Mouse (Mus musculus) urinary bladder, adult 2 months (tissue): ENCODE results near the gene Oaf. TPM values are rescaled to one million over a fixed set of nuclear protein-coding genes. Genes with fewer than 3 reads are reported as not detected.
A peak's percentile ranks its signal among the peaks of the same experiment; 100 is the strongest.

Source experiments
- DNase-seq: peaks from one replicate; pipeline ENCODE4 v3.0.0; 2022; ENCODE audit warnings: low spot score
- polyA plus RNA-seq: library from polyadenylated mRNA; depleted of rRNA; stranded (reverse); fragments of >200 nt; gene quantifications from 2 replicates; pipeline ENCODE4 v1.2.3, GENCODE M21; 2012; rRNA removed

The Oaf gene
- polyA plus RNA-seq, result 53.7 and 67.1 TPM in 2 replicates

DNA sequence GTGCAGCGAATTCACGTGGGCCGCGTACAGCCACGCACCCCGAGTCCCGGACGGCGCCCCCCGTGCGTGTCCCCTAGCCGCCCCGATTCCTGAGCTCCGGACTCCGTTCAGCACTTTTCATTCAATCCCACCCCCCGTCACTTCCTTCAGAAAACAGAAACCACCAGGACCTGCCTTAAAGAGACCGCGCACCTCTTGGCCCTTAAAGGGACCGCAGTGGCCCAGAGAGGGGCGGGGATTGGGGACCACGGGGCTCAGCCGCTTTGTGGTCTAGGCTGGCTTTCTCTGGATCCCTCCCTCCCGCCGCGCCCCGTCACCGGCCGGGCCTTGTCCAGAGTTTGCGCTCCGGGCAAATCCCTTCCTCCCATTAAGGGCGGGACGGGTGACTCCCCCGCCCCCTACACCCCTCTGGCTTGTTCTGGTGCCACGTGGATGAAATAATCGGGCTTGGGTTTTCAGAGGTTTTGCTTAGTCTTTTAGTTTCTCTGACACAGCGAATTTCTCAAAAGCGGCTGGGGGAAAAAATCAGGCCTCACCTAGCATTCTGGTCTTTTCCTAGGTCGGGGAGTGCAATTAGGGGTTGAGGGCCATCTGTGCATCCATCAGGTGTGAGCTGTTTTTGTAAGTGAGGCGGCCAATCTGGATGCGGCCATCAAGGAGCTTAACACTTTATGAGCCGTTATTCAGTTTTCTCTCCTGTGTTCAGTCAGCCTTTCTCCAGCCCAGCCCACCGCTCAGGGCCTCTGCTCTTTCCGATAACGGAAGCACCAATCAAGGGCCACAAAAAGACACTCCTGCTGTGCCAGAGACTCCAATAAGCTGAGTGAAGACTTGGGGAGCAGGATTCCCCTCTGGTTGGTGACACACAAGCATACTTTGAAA is at the start of gene Oaf:
Gene Oaf (minus strand): TSS at position 200 of the 882 bp plus-strand sequence.
- peak; percentile 64 for DNase-seq

- DNase-seq, result peak; percentile 57
Observed at GRCm38 (mm10) chr9:43286870-43287269, 47.2 kb upstream of the Oaf start.

DNA sequence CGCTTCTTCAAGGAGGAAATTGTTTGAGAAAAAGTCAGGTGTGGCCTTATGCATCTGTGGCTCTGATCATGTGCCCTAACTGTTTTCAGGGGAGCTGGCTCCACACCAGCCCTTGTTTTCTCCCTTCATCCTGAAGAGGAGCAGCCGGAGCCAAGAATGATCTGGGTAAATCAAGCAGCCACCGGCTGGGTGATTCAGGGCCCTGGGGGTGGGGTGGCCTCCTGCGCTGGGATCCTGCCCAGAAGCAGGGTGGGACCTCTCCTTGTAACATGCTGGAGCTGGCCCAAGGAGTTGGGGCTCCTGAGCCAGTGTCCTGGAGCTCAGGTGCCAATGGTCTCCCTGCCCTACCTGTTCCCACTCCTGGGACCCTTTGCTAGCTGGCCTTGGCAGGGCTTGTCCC is 45.6 kb upstream of the Oaf start:
- no peak for DNase-seq

DNA sequence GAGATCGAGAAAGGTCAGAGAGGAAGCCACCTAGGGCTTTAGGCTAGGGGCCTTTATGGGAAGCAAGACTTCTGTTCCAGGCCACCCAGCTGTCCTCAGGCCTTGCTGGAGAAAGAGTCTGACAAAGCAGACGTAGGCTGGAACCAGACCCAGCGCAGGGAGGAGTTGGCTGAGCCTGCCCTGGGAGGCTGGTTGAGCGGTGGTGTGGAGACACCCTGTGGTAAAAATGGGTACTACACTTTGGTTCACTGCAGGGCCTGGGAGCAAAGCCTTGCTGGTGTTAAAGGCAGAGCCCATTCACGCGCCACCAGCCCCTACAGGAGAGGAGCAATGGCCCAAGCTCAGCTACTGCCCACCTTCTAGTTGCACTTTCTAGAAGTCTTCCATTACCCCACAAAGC is 44.6 kb upstream of the Oaf start:
- DNase-seq, result peak; percentile 47

DNA sequence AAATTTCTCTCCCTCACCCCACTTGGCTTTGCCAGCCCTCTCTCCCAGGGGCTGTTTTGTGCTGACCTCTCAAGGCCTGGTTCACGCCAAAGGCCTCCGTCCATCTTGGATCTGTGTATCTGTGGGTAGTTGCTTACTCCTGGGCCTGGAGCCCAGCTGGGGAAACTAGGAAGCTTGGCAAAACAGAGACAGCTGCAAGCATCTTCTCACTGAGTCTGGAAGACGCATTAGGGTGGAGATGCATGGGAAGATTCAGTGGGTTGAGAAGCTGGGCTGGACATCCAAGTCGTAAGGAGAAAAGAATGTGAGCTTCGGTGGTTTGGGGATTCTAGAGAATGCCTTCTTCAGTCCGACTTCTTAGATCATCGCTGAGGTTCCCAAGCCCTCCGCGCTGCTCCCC is 34.0 kb upstream of the Oaf start:
- DNase-seq, result no peak

DNA sequence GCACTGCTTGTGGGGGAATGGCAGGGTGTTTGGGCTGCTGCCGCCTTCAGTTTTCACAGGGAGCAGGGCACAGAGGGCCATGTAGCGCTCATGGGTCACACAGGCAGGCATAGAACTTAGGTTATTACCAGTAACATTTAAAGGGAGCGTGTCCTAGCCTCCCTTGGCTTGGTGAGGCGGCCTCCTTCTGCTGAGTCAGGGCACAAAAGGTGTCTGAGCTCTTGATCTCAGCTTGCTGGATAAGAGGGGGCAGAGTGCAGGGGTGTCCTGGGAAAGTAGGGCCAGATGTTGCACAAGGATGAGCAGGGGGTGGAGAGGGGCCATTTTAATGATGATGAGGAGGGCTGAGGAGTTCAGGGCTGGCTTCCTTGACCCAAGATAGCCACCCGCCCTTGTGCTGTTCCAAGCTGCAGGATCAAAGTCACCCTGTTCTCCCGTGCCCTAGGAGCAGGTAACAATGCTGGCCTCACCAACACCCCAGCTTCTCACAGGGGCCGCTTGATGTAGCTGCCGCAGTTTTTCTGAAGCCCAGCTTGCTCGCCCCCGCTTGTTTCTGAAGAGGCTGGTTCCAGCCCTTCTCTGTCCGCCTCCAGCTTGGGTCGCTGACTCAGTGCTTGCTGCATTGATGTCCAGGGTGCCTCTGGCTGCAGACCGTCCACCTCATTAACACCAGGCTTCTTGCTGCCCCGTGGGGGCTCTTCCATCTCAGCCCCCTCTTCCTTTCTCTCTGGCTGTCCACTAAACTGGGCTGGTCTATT is 32.2 kb upstream of the Oaf start:
- no peak for DNase-seq

- no peak for DNase-seq
Observed at GRCm38 (mm10) chr9:43270723-43271252, 31.1 kb upstream of the Oaf start.

DNA sequence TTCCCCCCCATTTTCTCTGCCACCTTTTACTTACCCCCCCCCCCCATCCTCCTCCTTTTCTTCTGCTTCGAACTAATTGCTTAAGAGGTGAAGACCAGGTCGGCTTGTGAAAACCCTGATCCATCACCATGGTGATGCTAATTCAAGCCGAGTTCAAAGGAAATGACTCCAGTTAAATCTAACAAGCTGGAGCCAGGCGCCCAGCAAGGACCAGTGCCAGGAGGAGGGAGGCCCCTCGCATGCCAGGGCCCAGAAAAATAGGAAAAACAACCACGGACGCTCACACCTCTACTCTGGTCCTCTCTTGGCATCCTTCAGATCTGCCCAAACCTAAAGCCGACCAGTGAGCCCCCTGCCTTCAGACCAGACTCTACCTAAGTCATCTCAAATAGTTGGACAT is 29.5 kb upstream of the Oaf start:
- DNase-seq, result no peak

- DNase-seq, result no peak
Observed at GRCm38 (mm10) chr9:43267357-43267756, 27.6 kb upstream of the Oaf start.

DNA sequence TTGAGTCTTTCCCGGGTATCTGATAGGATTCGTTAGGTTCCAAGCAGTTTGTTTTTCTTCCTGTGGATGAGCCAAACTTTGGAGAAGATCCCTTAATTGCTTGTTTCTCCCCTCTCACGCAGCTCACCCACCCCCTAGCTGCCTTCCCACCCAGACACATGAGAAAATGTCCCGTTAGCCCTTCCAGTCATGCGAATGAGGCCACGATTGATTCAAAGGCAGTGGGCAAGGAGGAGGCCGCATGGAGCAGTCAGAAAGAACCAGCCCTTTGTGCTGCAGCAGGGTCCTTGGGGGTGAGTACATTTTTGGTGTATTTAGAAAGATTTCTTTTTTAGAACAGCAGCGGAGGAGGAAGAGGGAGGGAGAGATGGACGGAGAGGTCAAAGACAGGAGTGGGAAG is 25.5 kb upstream of the Oaf start:
- DNase-seq, result no peak

- no peak for DNase-seq
Observed at GRCm38 (mm10) chr9:43263946-43264451, 24.3 kb upstream of the Oaf start.

- DNase-seq, result no peak
Observed at GRCm38 (mm10) chr9:43262811-43263550, 23.3 kb upstream of the Oaf start.

- no peak for DNase-seq
Observed at GRCm38 (mm10) chr9:43262390-43262789, 22.7 kb upstream of the Oaf start.

DNA sequence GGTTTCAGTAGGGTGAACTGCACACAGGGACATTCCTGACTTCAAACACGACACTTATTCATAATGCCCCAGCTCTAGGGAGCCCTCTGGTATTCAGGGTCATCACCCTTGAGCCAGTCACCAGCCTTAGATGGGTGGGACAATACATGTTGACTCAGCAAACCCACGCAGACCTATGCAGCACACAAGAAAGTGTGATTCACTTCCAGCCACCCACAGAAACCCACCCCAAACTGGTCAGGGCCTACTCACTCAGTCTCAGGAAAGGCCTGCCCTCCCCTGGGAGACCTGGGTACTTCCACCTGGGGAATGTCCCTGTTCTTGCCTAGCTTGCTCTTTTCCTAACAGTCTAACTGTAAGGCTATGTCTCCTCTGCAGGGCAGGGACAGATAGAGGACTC is 22.2 kb upstream of the Oaf start:
- DNase-seq, result no peak

- DNase-seq, result no peak
Observed at GRCm38 (mm10) chr9:43261124-43261907, 21.6 kb upstream of the Oaf start.

DNA sequence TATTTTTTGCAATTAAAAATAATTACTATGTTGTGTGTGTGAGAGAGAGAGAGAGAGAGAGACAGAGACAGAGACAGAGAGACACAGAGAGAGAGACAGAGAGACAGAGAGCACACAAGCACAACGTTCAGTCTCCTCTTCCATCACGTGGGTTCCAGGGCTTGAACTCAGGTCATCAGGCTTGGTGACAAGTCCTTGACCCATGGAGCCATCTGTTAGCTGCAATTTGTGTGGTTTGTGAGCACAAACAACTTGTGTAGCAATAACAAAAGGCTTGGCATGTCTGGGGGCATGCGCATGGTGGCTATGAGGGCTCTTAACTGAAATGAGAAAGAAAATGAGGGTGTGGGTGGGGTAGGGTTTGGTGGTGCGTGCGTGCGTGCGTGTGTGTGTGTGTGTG is 20.9 kb upstream of the Oaf start:
- DNase-seq, result no peak

- DNase-seq, result no peak
Observed at GRCm38 (mm10) chr9:43253271-43253681, 13.6 kb upstream of the Oaf start.

DNA sequence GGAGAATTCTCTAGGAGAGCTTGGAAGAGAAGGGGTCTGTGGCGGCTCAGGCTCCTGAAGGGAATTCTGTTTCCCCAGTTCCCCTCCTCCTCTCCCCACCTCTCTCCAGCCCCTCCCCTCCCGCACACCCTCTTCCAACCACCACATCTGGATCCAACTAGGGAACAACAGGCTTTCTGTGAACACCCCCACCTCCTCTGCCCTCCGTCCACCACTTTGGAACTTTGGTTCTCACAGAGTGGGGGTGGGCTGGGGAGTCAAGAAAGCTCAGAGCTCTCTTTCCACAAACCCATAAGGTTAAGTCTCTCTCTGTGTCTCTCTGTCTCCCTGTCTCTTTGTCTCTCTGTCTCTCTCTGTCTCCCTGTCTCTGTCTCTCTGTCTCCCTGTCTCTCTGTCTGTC is 13.1 kb upstream of the Oaf start:
- DNase-seq, result no peak

DNA sequence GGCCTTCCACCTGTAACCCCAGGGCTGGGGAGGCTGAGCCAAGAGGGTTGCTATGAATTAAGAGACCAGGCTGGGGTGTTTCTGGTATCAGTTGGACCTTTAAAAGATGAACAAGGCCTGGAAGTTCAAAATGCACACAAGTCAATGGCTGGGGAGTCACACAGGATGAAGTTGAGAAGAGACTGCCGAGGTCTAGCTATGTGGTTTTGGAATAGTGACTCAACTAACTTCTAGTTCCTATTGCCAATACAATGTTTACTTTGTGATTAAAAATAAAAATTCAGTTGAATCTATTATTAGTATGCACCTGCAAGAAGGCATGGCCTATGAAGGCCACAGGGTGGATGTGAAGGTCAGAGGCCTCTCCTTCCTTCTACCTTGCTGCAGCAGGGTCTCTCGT is 12.1 kb upstream of the Oaf start:
- no peak for DNase-seq

GRCm38 (mm10) chr9:43246738-43247180 is 7.0 kb upstream of the Oaf start:
- DNase-seq, result no peak
